Mouse (Mus musculus): ENCODE results near the gene Focad. TPM values are rescaled to one million over a fixed set of nuclear protein-coding genes. Genes with fewer than 3 reads are reported as not detected.

Gene Focad
- polyA plus RNA-seq, 1 experiment from 2014 or later = 14.6 TPM

DNA sequence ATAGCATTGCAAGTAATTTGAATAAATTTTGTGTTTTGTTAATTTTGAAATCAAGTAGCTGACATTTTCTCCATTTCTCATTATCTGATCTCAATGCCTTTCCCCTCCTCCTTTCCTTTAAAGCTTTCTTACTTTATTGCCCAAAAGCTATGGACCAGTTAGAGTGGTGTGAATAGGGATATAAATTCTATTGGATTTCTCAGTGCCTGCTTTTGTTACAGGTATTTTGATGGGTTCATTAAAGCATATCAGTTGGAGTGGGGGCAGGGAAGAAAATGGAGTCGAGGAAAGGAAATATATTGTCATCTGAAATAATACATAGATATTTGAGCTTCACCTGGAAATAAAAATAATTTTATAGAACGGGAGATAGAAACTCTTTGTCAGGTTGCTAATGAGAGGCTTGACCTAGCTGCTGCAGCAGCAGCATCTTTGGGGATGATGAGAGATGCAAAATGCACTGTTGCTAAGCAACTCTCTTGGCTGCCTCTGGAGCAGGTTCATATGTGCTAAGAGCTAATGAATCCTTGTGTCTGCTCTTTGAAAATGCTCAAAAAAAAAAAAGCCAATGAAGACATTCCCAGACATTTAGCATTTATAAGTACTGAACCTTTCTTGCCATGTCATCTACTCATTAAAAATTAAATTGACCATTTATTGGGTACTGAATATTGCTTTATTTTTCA lies 116.9 kb downstream of the Focad start:
- 0 out of 2 replicates have a peak, but pooled peaks have one; percentile 53 for ATAC-seq (ENCODE audit: low FRiP score)
- 72% methylated on average over 2 of the region's 2 CpGs for WGBS
- no peaks in the 10 kb centered on the region for H3K36me3 ChIP-seq (ENCODE audit: control insufficient read depth, insufficient read depth, low read length)
- H3K27ac ChIP-seq (ENCODE audit: low read depth, low read length) = no peak overlapping the region
- no peak overlapping the region for H3K4me2 ChIP-seq (replicated peaks; ENCODE audit: low read depth, low read length)
- no peak overlapping the region for H3K4me3 ChIP-seq (ENCODE audit: low read depth, low read length)
- no peaks in the 10 kb centered on the region for H3K9me3 ChIP-seq (ENCODE audit: control insufficient read depth, low read length)
- H3K27me3 ChIP-seq (ENCODE audit: control insufficient read depth, insufficient read depth, low read length) = no peaks in the 10 kb centered on the region
- no peaks in the 10 kb centered on the region for H3K4me1 ChIP-seq (replicated peaks; ENCODE audit: control insufficient read depth, insufficient read depth, low read length)
- DNase-seq (ENCODE audit: low spot score) = no peak
- no peak overlapping the region for H3K9ac ChIP-seq (ENCODE audit: low read depth, low read length)

DNA sequence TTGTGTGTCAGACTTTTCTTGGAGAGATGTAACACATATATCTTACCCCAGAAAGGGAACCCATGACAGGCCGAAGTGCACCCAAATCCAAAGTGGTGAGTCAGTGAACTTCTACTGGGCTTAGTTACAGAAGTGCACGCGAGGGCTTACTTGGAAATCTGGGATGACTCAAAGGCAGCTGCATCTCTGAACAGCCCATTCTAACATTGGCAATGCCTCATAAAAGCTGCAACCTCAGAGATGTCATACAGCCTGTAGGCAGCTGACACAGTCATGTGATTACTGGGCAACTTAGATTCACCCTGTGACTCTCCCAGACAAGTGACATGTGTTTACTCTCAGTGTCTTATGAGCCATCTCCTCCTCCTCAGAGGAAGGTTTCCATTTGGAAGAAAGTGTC lies 119.5 kb downstream of the Focad start:
- ATAC-seq (ENCODE audit: low FRiP score) = no peak

DNA sequence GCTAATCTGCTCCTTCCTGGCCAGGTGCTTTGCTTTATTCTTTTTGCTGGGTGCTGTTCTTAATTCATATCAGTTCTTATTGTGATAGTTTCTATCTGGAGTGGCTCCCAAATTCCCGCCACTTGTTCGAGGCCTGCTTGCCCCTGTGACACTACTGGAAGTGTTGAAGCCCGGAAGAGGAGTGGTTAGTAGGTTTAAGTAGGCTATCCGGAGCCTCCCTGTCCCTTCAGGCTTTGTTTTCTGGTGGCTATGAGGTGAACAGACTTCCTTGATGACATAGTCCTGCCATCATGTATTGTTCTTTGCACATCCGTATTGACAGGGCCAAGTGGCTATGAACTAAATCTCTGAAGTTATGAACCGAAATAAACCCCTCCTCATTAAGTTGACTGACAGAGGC lies 123.9 kb downstream of the Focad start:
- WGBS = 86% methylated on average over 6 of the region's 6 CpGs
- Histone ChIP-seq H3K9ac (ENCODE audit: low read depth, low read length) (no peak overlapping the region), H3K4me1 (replicated peaks; ENCODE audit: control insufficient read depth, insufficient read depth, low read length) (no peaks in the 10 kb centered on the region), H3K27ac (ENCODE audit: low read depth, low read length) (no peak overlapping the region), H3K4me3 (ENCODE audit: low read depth, low read length) (no peak overlapping the region), H3K4me2 (replicated peaks; ENCODE audit: low read depth, low read length) (no peak overlapping the region), H3K27me3 (ENCODE audit: control insufficient read depth, insufficient read depth, low read length) (no peaks in the 10 kb centered on the region), H3K9me3 (ENCODE audit: control insufficient read depth, low read length) (no peaks in the 10 kb centered on the region), H3K36me3 (ENCODE audit: control insufficient read depth, insufficient read depth, low read length) (no peaks in the 10 kb centered on the region)
- no peak for DNase-seq (ENCODE audit: low spot score)
- ATAC-seq (ENCODE audit: low FRiP score) = no peak

More for the DNA sequence above, 119.5 kb downstream of the Focad start:
- Histone ChIP-seq H3K27ac (ENCODE audit: low read depth, low read length) (no peak overlapping the region), H3K9ac (ENCODE audit: low read depth, low read length) (no peak overlapping the region), H3K36me3 (ENCODE audit: control insufficient read depth, insufficient read depth, low read length) (no peaks in the 10 kb centered on the region), H3K27me3 (ENCODE audit: control insufficient read depth, insufficient read depth, low read length) (no peaks in the 10 kb centered on the region), H3K9me3 (ENCODE audit: control insufficient read depth, low read length) (no peaks in the 10 kb centered on the region), H3K4me2 (replicated peaks; ENCODE audit: low read depth, low read length) (no peak overlapping the region), H3K4me1 (replicated peaks; ENCODE audit: control insufficient read depth, insufficient read depth, low read length) (no peaks in the 10 kb centered on the region), H3K4me3 (ENCODE audit: low read depth, low read length) (no peak overlapping the region)
- 96% methylated on average over 3 of the region's 3 CpGs for WGBS
- DNase-seq (ENCODE audit: low spot score) = no peak

DNA sequence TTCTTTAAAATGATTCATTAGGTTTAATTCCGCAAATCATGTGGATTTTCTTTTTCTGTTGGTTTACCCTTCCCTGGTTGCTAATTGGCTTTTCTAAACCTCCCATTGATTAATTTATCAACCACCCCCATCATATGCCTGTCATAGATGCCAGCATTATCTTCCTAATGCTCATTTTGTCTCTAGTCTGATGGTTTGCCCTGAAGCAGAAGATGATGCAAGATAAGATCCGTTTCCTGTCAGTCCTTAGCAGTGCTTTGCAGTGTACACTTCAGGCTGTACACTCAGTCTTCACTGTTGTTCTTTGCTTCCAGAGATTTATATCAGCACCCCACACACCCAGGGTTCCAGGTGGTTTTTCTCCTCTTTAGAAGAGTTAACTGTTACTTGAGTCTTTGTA lies 124.4 kb downstream of the Focad start:
- ATAC-seq (ENCODE audit: low FRiP score) (no peak), DNase-seq (ENCODE audit: low spot score) (no peak)
- H3K4me3 ChIP-seq (ENCODE audit: low read depth, low read length) = no peak overlapping the region
- 80% methylated on average over 2 of the region's 2 CpGs for WGBS
- H3K9ac ChIP-seq (ENCODE audit: low read depth, low read length) = no peak overlapping the region
- H3K27me3 ChIP-seq (ENCODE audit: control insufficient read depth, insufficient read depth, low read length) = no peaks in the 10 kb centered on the region
- H3K36me3 ChIP-seq (ENCODE audit: control insufficient read depth, insufficient read depth, low read length) = no peaks in the 10 kb centered on the region
- H3K27ac ChIP-seq (ENCODE audit: low read depth, low read length) = no peak overlapping the region
- no peaks in the 10 kb centered on the region for H3K4me1 ChIP-seq (replicated peaks; ENCODE audit: control insufficient read depth, insufficient read depth, low read length)
- no peaks in the 10 kb centered on the region for H3K9me3 ChIP-seq (ENCODE audit: control insufficient read depth, low read length)
- no peak overlapping the region for H3K4me2 ChIP-seq (replicated peaks; ENCODE audit: low read depth, low read length)

DNA sequence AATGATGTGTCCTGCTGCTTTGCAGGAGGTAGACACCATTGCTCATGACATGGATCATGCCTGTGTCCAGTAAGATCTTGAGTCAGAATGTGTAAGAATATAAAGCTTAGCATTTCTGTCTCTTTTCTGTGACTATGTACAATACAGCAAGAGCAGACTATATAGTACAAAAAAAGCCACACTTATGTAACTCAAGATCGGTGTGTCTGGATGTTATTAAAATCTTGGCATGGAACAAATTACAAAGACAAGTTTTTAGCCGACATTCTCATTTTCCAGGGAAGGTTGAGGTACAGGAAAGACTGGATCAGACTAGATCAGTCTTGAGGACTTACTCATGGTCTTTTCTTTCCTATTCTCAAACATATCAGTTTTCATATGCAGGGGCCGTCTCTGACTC lies 136.9 kb downstream of the Focad start:
- 86% methylated on average over 3 of the region's 3 CpGs for WGBS
- H3K27ac ChIP-seq (ENCODE audit: low read depth, low read length) = no peak overlapping the region

DNA sequence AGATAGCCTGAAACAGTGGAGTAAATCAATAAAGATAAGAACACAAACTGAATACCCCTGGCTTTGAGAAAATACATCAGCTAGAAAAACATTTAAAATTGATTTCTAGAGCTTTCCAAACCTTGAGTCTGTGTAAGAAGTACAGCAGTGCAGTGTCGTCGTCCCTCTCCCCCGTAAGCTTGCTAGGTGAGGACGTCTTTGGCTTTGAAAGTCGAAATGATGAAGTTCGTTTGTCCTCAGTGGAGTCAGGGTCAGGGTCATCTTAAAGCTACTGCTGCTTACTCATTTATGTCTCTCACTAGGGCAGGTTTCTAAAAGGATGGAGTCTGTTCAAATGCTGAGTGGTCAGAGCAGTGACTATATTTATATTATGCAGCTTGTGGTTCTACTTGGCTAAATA lies 141.5 kb downstream of the Focad start:
- no peak overlapping the region for H3K27ac ChIP-seq (ENCODE audit: low read depth, low read length)
- H3K9me3 ChIP-seq (ENCODE audit: control insufficient read depth, low read length) = no peaks in the 10 kb centered on the region
- H3K4me2 ChIP-seq (replicated peaks; ENCODE audit: low read depth, low read length) = no peak overlapping the region
- H3K9ac ChIP-seq (ENCODE audit: low read depth, low read length) = no peak overlapping the region
- no peak for ATAC-seq (ENCODE audit: low FRiP score)
- H3K36me3 ChIP-seq (ENCODE audit: control insufficient read depth, insufficient read depth, low read length) = no peaks in the 10 kb centered on the region
- WGBS = 62% methylated on average over 6 of the region's 6 CpGs
- no peaks in the 10 kb centered on the region for H3K27me3 ChIP-seq (ENCODE audit: control insufficient read depth, insufficient read depth, low read length)
- no peak for DNase-seq (ENCODE audit: low spot score)
- H3K4me3 ChIP-seq (ENCODE audit: low read depth, low read length) = no peak overlapping the region
- H3K4me1 ChIP-seq (replicated peaks; ENCODE audit: control insufficient read depth, insufficient read depth, low read length) = 0 out of 2 replicates have a peak, but pooled peaks cover 2% of the 10 kb centered on the region

More for the DNA sequence above, 136.9 kb downstream of the Focad start:
- Histone ChIP-seq H3K4me1 (replicated peaks; ENCODE audit: control insufficient read depth, insufficient read depth, low read length) (no peaks in the 10 kb centered on the region), H3K4me2 (replicated peaks; ENCODE audit: low read depth, low read length) (no peak overlapping the region), H3K4me3 (ENCODE audit: low read depth, low read length) (no peak overlapping the region), H3K9me3 (ENCODE audit: control insufficient read depth, low read length) (no peaks in the 10 kb centered on the region), H3K27me3 (ENCODE audit: control insufficient read depth, insufficient read depth, low read length) (no peaks in the 10 kb centered on the region), H3K36me3 (ENCODE audit: control insufficient read depth, insufficient read depth, low read length) (no peaks in the 10 kb centered on the region), H3K9ac (ENCODE audit: low read depth, low read length) (no peak overlapping the region)
- no peak for ATAC-seq (ENCODE audit: low FRiP score)
- DNase-seq (ENCODE audit: low spot score) = no peak

DNA sequence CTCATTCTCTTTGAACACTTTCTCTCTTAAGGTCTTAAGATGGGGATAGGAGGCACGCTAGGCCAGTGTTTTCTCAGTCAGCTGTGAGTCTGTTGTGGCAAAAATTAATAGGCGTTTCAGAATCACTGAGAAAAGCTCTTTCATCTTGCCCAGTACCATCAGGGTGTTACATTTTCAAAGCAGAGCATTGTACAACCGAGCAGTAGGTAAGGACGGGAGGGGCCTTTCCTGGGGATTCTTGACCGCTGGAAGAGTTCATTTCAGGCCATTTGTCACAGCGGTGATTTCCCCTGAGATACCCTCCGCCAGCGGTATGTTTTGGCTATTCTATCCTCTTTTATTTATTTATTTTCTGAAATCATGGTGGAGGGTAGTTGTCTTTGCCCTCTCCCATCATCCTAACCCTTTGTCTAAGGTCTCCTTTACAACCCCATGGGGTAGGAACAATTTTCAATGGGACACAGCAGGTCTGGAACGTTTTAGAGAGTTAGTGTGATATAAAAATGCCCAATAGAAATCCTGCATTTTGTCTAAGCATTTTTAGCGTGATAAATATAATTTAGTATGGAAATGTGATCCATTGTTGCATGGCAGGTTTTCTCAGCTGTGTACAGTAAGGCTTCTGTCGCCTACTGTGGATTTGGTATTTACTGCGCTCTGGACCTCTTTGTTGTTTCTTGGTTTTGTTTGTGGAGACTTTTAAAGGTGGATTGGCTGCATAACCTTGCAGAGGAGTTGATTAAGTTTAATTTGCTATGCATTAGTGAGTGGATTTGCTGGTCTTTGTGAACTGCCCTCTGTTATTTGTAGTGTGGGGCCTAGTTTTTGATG lies 142.7 kb downstream of the Focad start:
- Histone ChIP-seq H3K36me3 (ENCODE audit: control insufficient read depth, insufficient read depth, low read length) (no peaks in the 10 kb centered on the region), H3K4me2 (replicated peaks; ENCODE audit: low read depth, low read length) (no peak overlapping the region), H3K9ac (ENCODE audit: low read depth, low read length) (no peak overlapping the region), H3K4me3 (ENCODE audit: low read depth, low read length) (no peak overlapping the region), H3K27ac (ENCODE audit: low read depth, low read length) (peak overlapping the region; percentile 44; the same call in 1 of the 2 replicates), H3K27me3 (ENCODE audit: control insufficient read depth, insufficient read depth, low read length) (no peaks in the 10 kb centered on the region), H3K9me3 (ENCODE audit: control insufficient read depth, low read length) (no peaks in the 10 kb centered on the region), H3K4me1 (replicated peaks; ENCODE audit: control insufficient read depth, insufficient read depth, low read length) (0 out of 2 replicates have a peak, but pooled peaks cover 2% of the 10 kb centered on the region)
- WGBS = 33% methylated on average over 12 of the region's 12 CpGs
- DNase-seq (ENCODE audit: low spot score) = peak; percentile 38
- peak; percentile 87 for ATAC-seq (ENCODE audit: low FRiP score)

DNA sequence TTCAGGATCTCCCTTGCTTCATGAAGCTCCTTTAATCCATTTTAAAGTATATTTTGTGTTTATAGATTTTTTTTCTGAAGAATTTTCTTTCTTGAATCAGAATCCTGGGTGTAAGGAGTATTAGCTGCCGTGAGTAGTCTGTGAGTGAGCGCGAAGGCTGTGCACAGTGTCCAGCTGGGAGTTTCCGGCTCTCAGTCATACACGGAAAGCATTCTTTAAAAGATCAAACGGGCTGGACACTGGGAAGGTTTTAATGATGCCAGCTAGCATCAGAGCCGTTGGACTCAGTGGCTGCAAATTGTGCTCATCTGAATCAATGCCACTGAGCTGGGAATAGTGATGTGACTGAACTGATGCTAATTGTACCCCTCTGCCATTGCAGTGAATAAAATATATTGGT lies 143.9 kb downstream of the Focad start:
- Histone ChIP-seq H3K36me3 (ENCODE audit: control insufficient read depth, insufficient read depth, low read length) (no peaks in the 10 kb centered on the region), H3K27me3 (ENCODE audit: control insufficient read depth, insufficient read depth, low read length) (no peaks in the 10 kb centered on the region), H3K9me3 (ENCODE audit: control insufficient read depth, low read length) (no peaks in the 10 kb centered on the region), H3K4me3 (ENCODE audit: low read depth, low read length) (no peak overlapping the region), H3K27ac (ENCODE audit: low read depth, low read length) (no peak overlapping the region), H3K4me2 (replicated peaks; ENCODE audit: low read depth, low read length) (no peak overlapping the region), H3K4me1 (replicated peaks; ENCODE audit: control insufficient read depth, insufficient read depth, low read length) (0 out of 2 replicates have a peak, but pooled peaks cover 2% of the 10 kb centered on the region), H3K9ac (ENCODE audit: low read depth, low read length) (no peak overlapping the region)
- ATAC-seq (ENCODE audit: low FRiP score) = no peak
- peak; percentile 12 for DNase-seq (ENCODE audit: low spot score)
- 45% methylated on average over 7 of the region's 7 CpGs for WGBS

Data from hindbrain, embryonic 11.5 days (tissue).